Mouse (Mus musculus) MEL (cell line): ENCODE data around the gene Rpl13a. TPM values are rescaled to one million over a fixed set of nuclear protein-coding genes. Genes with fewer than 3 reads are reported as not detected.

Experiments used
- DNase-seq: peaks from one replicate; pipeline ENCODE4 v3.0.0; 2011; ENCODE audit warnings: low read depth, low spot score
- H3K27ac ChIP-seq: 2 replicates; pipeline ENCODE4 v1.5.1; 2012; ENCODE audit warnings: low read depth, mild to moderate bottlenecking, control low read depth, low read length, moderate library complexity; ENCODE audit not compliant: control insufficient read depth
- H3K27me3 ChIP-seq, 2 experiments: fragments of 150-350 bp in 1 of 2; sonication (generic) in 1 of 2; 2 replicates each; pipeline ENCODE4 v1.6.1; 2012; ENCODE audit warnings: low read length in 2 of 2, mild to moderate bottlenecking in 2 of 2, improper control_type of control experiment in 1 of 2, moderate library complexity in 1 of 2; ENCODE audit not compliant: insufficient read depth in 2 of 2, control insufficient read depth in 1 of 2
- H3K36me3 ChIP-seq, 2 experiments: 2 replicates each; pipeline ENCODE4 v1.6.1; 2012 to 2014; ENCODE audit warnings: low read length in 2 of 2, improper control_type of control experiment in 1 of 2, inconsistent platforms in 1 of 2, mild to moderate bottlenecking in 1 of 2; ENCODE audit not compliant: insufficient read depth in 2 of 2, control insufficient read depth in 1 of 2
- H3K4me1 ChIP-seq, 2 experiments: fragments of 150-350 bp in 1 of 2; sonication (generic) in 1 of 2; 2 replicates each; pipeline ENCODE4 v1.6.1; 2012; ENCODE audit warnings: low read length in 2 of 2, improper control_type of control experiment in 1 of 2, mild to moderate bottlenecking in 1 of 2; ENCODE audit not compliant: insufficient read depth in 2 of 2, control insufficient read depth in 1 of 2
- H3K4me3 ChIP-seq, 2 experiments: fragments of 150-350 bp in 1 of 2; sonication (generic) in 1 of 2; 2 replicates each; pipeline ENCODE4 v1.5.1; 2012; ENCODE audit warnings: low read depth in 2 of 2, low read length in 2 of 2, mild to moderate bottlenecking in 2 of 2, moderate library complexity in 2 of 2, control low read depth in 1 of 2, improper control_type of control experiment in 1 of 2; ENCODE audit not compliant: control insufficient read depth in 1 of 2, insufficient read depth in 1 of 2
- H3K79me2 ChIP-seq: 2 replicates; pipeline ENCODE4 v1.6.1; 2012; ENCODE audit warnings: mild to moderate bottlenecking, low read length, moderate library complexity; ENCODE audit not compliant: control insufficient read depth, poor library complexity, insufficient read depth
- H3K9ac ChIP-seq: 2 replicates; pipeline ENCODE4 v1.6.1; 2012; ENCODE audit warnings: low read depth, mild to moderate bottlenecking, control low read depth, low read length, moderate library complexity; ENCODE audit not compliant: control insufficient read depth, poor library complexity, severe bottlenecking
- H3K9me3 ChIP-seq: fragments of 150-350 bp; sonication (generic); replicated peaks from 2 replicates; pipeline ENCODE4 v1.6.1; 2012; ENCODE audit warnings: mild to moderate bottlenecking, low read length, improper control_type of control experiment, moderate library complexity; ENCODE audit not compliant: insufficient read depth
- BHLHE40 ChIP-seq: IDR thresholded peaks from 2 replicates; pipeline ENCODE4 v1.6.1; 2012; ENCODE audit warnings: low read depth, mild to moderate bottlenecking, inconsistent platforms, low read length, improper control_type of control experiment, borderline replicate concordance
- CHD1 ChIP-seq: IDR thresholded peaks from 2 replicates; pipeline ENCODE4 v1.6.1; 2012; ENCODE audit warnings: low read depth, mild to moderate bottlenecking, inconsistent platforms, low read length, improper control_type of control experiment
- CHD2 ChIP-seq: IDR thresholded peaks from 2 replicates; pipeline ENCODE4 v1.6.1; 2011; ENCODE audit warnings: low read length, improper control_type of control experiment
- CTCF ChIP-seq, 3 experiments: IDR thresholded peaks in 2 of 3; conservative IDR thresholded peaks in 1 of 3; 2 replicates each; pipeline ENCODE4 v1.5.1; 2011 to 2012; ENCODE audit warnings: low read length in 3 of 3, low read depth in 2 of 3, mild to moderate bottlenecking in 2 of 3, improper control_type of control experiment in 1 of 3, inconsistent platforms in 1 of 3, mixed read lengths in 1 of 3, moderate library complexity in 1 of 3; ENCODE audit not compliant: control insufficient read depth in 1 of 3, insufficient read depth in 1 of 3, poor library complexity in 1 of 3, severe bottlenecking in 1 of 3
- E2F4 ChIP-seq: IDR thresholded peaks from 2 replicates; pipeline ENCODE4 v1.6.1; 2011; ENCODE audit warnings: low read depth, low read length, improper control_type of control experiment, borderline replicate concordance
- ETS1 ChIP-seq: IDR thresholded peaks from 2 replicates; pipeline ENCODE4 v1.6.1; 2012; ENCODE audit warnings: low read depth, mild to moderate bottlenecking, inconsistent platforms, low read length, improper control_type of control experiment, moderate library complexity
- GABPA ChIP-seq: IDR thresholded peaks from 2 replicates; pipeline ENCODE4 v1.6.1; 2012; ENCODE audit warnings: low read depth, mild to moderate bottlenecking, inconsistent platforms, low read length, improper control_type of control experiment, moderate library complexity
- HCFC1 ChIP-seq: IDR thresholded peaks from 2 replicates; pipeline ENCODE4 v1.6.1; 2012; ENCODE audit warnings: low read depth, mild to moderate bottlenecking, inconsistent platforms, low read length, improper control_type of control experiment, moderate library complexity
- KAT2A ChIP-seq: conservative IDR thresholded peaks from 2 replicates; pipeline ENCODE4 v1.6.1; 2012; ENCODE audit warnings: low read depth, low read length, improper control_type of control experiment, inconsistent platforms
- MAX ChIP-seq: IDR thresholded peaks from 2 replicates; pipeline ENCODE4 v1.6.1; 2011; ENCODE audit warnings: low read length, improper control_type of control experiment
- MAZ ChIP-seq: IDR thresholded peaks from 2 replicates; pipeline ENCODE4 v1.6.1; 2012; ENCODE audit warnings: low read depth, mild to moderate bottlenecking, inconsistent platforms, low read length, improper control_type of control experiment
- MEF2A ChIP-seq: IDR thresholded peaks from 2 replicates; pipeline ENCODE4 v1.6.1; 2014; ENCODE audit warnings: low read depth, mild to moderate bottlenecking, inconsistent platforms, low read length, improper control_type of control experiment; ENCODE audit not compliant: poor library complexity, insufficient replicate concordance, severe bottlenecking; ENCODE audit errors: extremely low read depth
- MYB ChIP-seq: IDR thresholded peaks from 2 replicates; pipeline ENCODE4 v1.6.1; 2011; ENCODE audit warnings: mild to moderate bottlenecking, low read depth, low read length, improper control_type of control experiment
- MYC ChIP-seq: IDR thresholded peaks from 2 replicates; pipeline ENCODE4 v1.6.1; 2011; ENCODE audit warnings: low read depth, mild to moderate bottlenecking, low read length, improper control_type of control experiment, moderate library complexity
- NRF1 ChIP-seq: IDR thresholded peaks from 2 replicates; pipeline ENCODE4 v1.6.1; 2014; ENCODE audit warnings: low read depth, mild to moderate bottlenecking, inconsistent platforms, low read length, improper control_type of control experiment, moderate library complexity; ENCODE audit not compliant: poor library complexity, insufficient read depth, severe bottlenecking
- POLR2AphosphoS5 ChIP-seq: IDR thresholded peaks from 2 replicates; pipeline ENCODE4 v1.6.1; 2012; ENCODE audit warnings: low read depth, borderline replicate concordance, mild to moderate bottlenecking, inconsistent platforms, low read length, moderate library complexity, mixed read lengths
- RAD21 ChIP-seq: IDR thresholded peaks from 2 replicates; pipeline ENCODE4 v1.6.1; 2011; ENCODE audit warnings: mild to moderate bottlenecking, low read depth, low read length, improper control_type of control experiment
- SIN3A ChIP-seq: IDR thresholded peaks from 2 replicates; pipeline ENCODE4 v1.6.1; 2012; ENCODE audit warnings: low read length, improper control_type of control experiment, inconsistent platforms
- SMC3 ChIP-seq: IDR thresholded peaks from 2 replicates; pipeline ENCODE4 v1.6.1; 2011; ENCODE audit warnings: low read depth, low read length, improper control_type of control experiment
- TAL1 ChIP-seq: IDR thresholded peaks from 2 replicates; pipeline ENCODE4 v1.6.1; 2012; ENCODE audit warnings: mild to moderate bottlenecking, inconsistent platforms, low read length, moderate library complexity, mixed read lengths
- TBP ChIP-seq: IDR thresholded peaks from 2 replicates; pipeline ENCODE4 v1.8.0; 2011; ENCODE audit warnings: low read depth, low read length, improper control_type of control experiment
- UBTF ChIP-seq: IDR thresholded peaks from 2 replicates; pipeline ENCODE4 v1.6.1; 2012; ENCODE audit warnings: low read depth, mild to moderate bottlenecking, inconsistent platforms, low read length, improper control_type of control experiment, moderate library complexity, borderline replicate concordance; ENCODE audit not compliant: insufficient read depth
- USF1 ChIP-seq: IDR thresholded peaks from 2 replicates; pipeline ENCODE4 v1.6.1; 2014; ENCODE audit warnings: low read depth, mild to moderate bottlenecking, inconsistent platforms, low read length, improper control_type of control experiment, moderate library complexity
- USF2 ChIP-seq, 2 experiments: IDR thresholded peaks; 2 replicates each; pipeline ENCODE4 v1.6.1; 2011 to 2012; ENCODE audit warnings: improper control_type of control experiment in 2 of 2, low read length in 2 of 2, borderline replicate concordance in 1 of 2, inconsistent platforms in 1 of 2, low read depth in 1 of 2, mild to moderate bottlenecking in 1 of 2; ENCODE audit not compliant: insufficient read depth in 1 of 2
- ZC3H11A ChIP-seq: IDR thresholded peaks from 2 replicates; pipeline ENCODE4 v1.6.1; 2012; ENCODE audit warnings: low read depth, mild to moderate bottlenecking, inconsistent platforms, low read length, improper control_type of control experiment
- ZKSCAN1 ChIP-seq: IDR thresholded peaks from 2 replicates; pipeline ENCODE4 v1.6.1; 2012; ENCODE audit warnings: low read depth, mild to moderate bottlenecking, inconsistent platforms, low read length, improper control_type of control experiment, moderate library complexity
- ZMIZ1 ChIP-seq: IDR thresholded peaks from 2 replicates; pipeline ENCODE4 v1.6.1; 2012; ENCODE audit warnings: low read depth, mild to moderate bottlenecking, inconsistent platforms, low read length, improper control_type of control experiment, moderate library complexity
- polyA plus RNA-seq, 2 experiments: library from polyadenylated mRNA; stranded (reverse) in 1 of 2; unstranded in 1 of 2; fragments of >175 nt in 1 of 2; fragments of >200 nt in 1 of 2; gene quantifications; 2 replicates each; pipeline versions ENCODE4 v1.2.1 to v1.2.4; 2012; ENCODE audit warnings: low replicate concordance in 2 of 2, low read depth in 1 of 2; ENCODE audit not compliant: insufficient read length in 2 of 2, insufficient read depth in 1 of 2, missing spikeins in 1 of 2
- total RNA-seq: library from RNA; depleted of rRNA; stranded (reverse); fragments of 300-350 nt; gene quantifications from 2 replicates; pipeline ENCODE4 v1.2.3, GENCODE M21; 2012

The Rpl13a gene
- total and polyA plus RNA-seq, 3 experiments = 2,091 to 3,727 (median 3,160) TPM

- peaks cover 4 to 12% of the 10 kb centered on the region in 2 experiments for H3K4me1 ChIP-seq
- H3K9me3 ChIP-seq = no peaks in the 10 kb centered on the region
- peaks cover 7% of the 10 kb centered on the region; the same call in 1 of the 2 replicates for H3K79me2 ChIP-seq
- no peak overlapping the region for H3K4me3 ChIP-seq
- H3K27ac ChIP-seq = no peak overlapping the region
- TF ChIP-seq HCFC1 = no peak
- TF ChIP-seq SIN3A = no peak
- TF ChIP-seq TBP = no peak
- no peak for TF ChIP-seq E2F4
- TF ChIP-seq ZMIZ1 = no peak
- no peak for TF ChIP-seq MYB
- TF ChIP-seq SMC3 = no peak
- no peak for TF ChIP-seq UBTF
- no peak for TF ChIP-seq USF2 (IDR thresholded peaks at IDR 0.05; ENCODE audit: borderline replicate concordance in 1 of 2, insufficient read depth in 1 of 2, low read depth in 1 of 2, low read length in 2 of 2)
- no peak for TF ChIP-seq BHLHE40
- TF ChIP-seq RAD21 = no peak
- TF ChIP-seq GABPA = no peak
- no peak for TF ChIP-seq ETS1
- no peak for TF ChIP-seq POLR2AphosphoS5
- no peak for TF ChIP-seq MAX
- no peak for TF ChIP-seq ZC3H11A
- TF ChIP-seq KAT2A = no peak
- DNase-seq = no peak
- no peaks in the 10 kb centered on the region for H3K27me3 ChIP-seq
- H3K36me3 ChIP-seq = peaks cover 0 to 11% of the 10 kb centered on the region in 2 experiments; a peak in 2 of 4 replicates
- H3K9ac ChIP-seq = no peak overlapping the region
Measured at GRCm38 (mm10) chr7:45157459-45157858, 28.9 kb upstream of the Rpl13a start.

DNA sequence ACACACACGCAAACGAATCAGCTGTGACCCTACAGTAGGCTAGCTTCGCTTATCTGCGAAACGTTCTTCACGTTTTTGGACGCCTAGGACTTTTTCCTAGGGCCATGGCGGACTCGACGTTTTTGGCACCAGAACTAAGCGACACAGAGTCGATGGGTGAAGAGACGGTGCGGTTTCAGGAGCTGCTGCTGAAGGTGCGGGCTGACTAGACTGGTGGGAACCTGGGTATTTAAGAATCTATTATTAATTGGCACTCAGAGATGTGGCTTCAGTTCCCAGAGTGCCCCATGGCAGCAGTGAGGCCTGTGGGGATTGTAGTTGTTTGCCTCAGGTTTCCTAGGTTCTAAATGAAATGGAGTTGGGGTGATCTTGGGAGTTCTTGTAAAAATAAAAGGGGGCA lies 27.6 kb upstream of the Rpl13a start:
- Histone ChIP-seq H3K36me3 (peaks cover 0 to 7% of the 10 kb centered on the region in 2 experiments; a peak in 2 of 4 replicates), H3K79me2 (peaks cover 7% of the 10 kb centered on the region; the same call in 1 of the 2 replicates), H3K4me3 (peak overlapping the region; percentile 27 to 34; a peak in 2 of 4 replicates), H3K9me3 (no peaks in the 10 kb centered on the region), H3K9ac (no peak overlapping the region; the same call in 1 of the 2 replicates), H3K27ac (no peak overlapping the region; the same call in 1 of the 2 replicates), H3K4me1 (peaks cover 4 to 12% of the 10 kb centered on the region in 2 experiments; a peak in 3 of 4 replicates), H3K27me3 (no peaks in the 10 kb centered on the region)
- TF ChIP-seq SMC3 (no peak), CHD1 (no peak), BHLHE40 (no peak), HCFC1 (no peak), E2F4 (no peak), SIN3A (no peak), POLR2AphosphoS5 (no peak), TBP (no peak), ZKSCAN1 (no peak), MYC (no peak), KAT2A (no peak), ZC3H11A (no peak), MAZ (no peak), NRF1 (no peak), CHD2 (no peak), MEF2A (no peak), USF1 (no peak), CTCF (IDR thresholded peaks at IDR 0.05 in 2 of 3, conservative IDR thresholded peaks at IDR 0.05 in 1 of 3; ENCODE audit: control insufficient read depth in 1 of 3, insufficient read depth in 1 of 3, low read depth in 2 of 3, low read length in 3 of 3, poor library complexity in 1 of 3, severe bottlenecking in 1 of 3) (no peak), TAL1 (no peak), RAD21 (no peak)
- DNase-seq = no peak
